Mouse (Mus musculus): Measurements from ENCODE around the gene Crmp1. TPM values are rescaled to one million over a fixed set of nuclear protein-coding genes. Genes with fewer than 3 reads are reported as not detected.
A peak's percentile ranks its signal among the peaks of the same experiment; 100 is the strongest.

Gene Crmp1
- polyA plus RNA-seq (2016; fragmentation: Nextera tagmentation; extraction: Ambion mirVana) = 61.8 and 91.8 TPM in 2 replicates

GRCm38 (mm10) chr5:37241651-37242151 is at the start of gene Crmp1:
Gene Crmp1, plus strand, starts transcription at chr5:37241940.
- H3K4me1 ChIP-seq = peaks cover 52% of the 10 kb centered on the region
- WGBS = 2% methylated on average over 46 of the region's 56 CpGs
- H3K27ac ChIP-seq = no peak within 1 kb of the TSS
- peak; percentile 92 for DNase-seq (ENCODE audit: low spot score)
- no peaks in the 10 kb centered on the region for H3K36me3 ChIP-seq
- peak within 1 kb of the TSS; percentile 54 for H3K4me3 ChIP-seq
- H3K9me3 ChIP-seq (replicated peaks) = no peaks in the 10 kb centered on the region
- H3K27me3 ChIP-seq (ENCODE audit: low read depth, poor library complexity, severe bottlenecking) = peaks cover 71% of the 10 kb centered on the region

- 88% methylated on average over 8 of the region's 8 CpGs for WGBS
These were observed 45.5 kb upstream of the Crmp1 start for GRCm38 (mm10) chr5:37196196-37196595.

GRCm38 (mm10) chr5:37196666-37197250 is 45.0 kb upstream of the Crmp1 start:
- WGBS = 32% methylated on average over 10 of the region's 10 CpGs
- Histone ChIP-seq H3K4me3 (no peak overlapping the region), H3K9me3 (replicated peaks) (no peaks in the 10 kb centered on the region), H3K4me1 (peaks cover 35% of the 10 kb centered on the region), H3K27ac (no peak overlapping the region; the same call in 1 of the 2 replicates), H3K36me3 (no peaks in the 10 kb centered on the region), H3K27me3 (ENCODE audit: low read depth, poor library complexity, severe bottlenecking) (peaks cover 15% of the 10 kb centered on the region; the same call in 1 of the 2 replicates)
- DNase-seq (ENCODE audit: low spot score) = peak; percentile 38

More at GRCm38 (mm10) chr5:37196196-37196595, 45.5 kb upstream of the Crmp1 start:
- Histone ChIP-seq H3K27ac (no peak overlapping the region), H3K4me3 (no peak overlapping the region), H3K9me3 (replicated peaks) (no peaks in the 10 kb centered on the region), H3K4me1 (peaks cover 35% of the 10 kb centered on the region), H3K36me3 (no peaks in the 10 kb centered on the region), H3K27me3 (ENCODE audit: low read depth, poor library complexity, severe bottlenecking) (peaks cover 15% of the 10 kb centered on the region; the same call in 1 of the 2 replicates)
- DNase-seq (ENCODE audit: low spot score) = no peak

- no peak overlapping the region for H3K27ac ChIP-seq
- no peaks in the 10 kb centered on the region for H3K9me3 ChIP-seq (replicated peaks)
- 79% methylated on average over 3 of the region's 3 CpGs for WGBS
- no peaks in the 10 kb centered on the region for H3K36me3 ChIP-seq
- no peak overlapping the region for H3K4me3 ChIP-seq
- H3K4me1 ChIP-seq = peaks cover 40% of the 10 kb centered on the region
- peaks cover 15% of the 10 kb centered on the region; the same call in 1 of the 2 replicates for H3K27me3 ChIP-seq (ENCODE audit: low read depth, poor library complexity, severe bottlenecking)
- no peak for DNase-seq (ENCODE audit: low spot score)
These were observed 44.3 kb upstream of the Crmp1 start for GRCm38 (mm10) chr5:37197423-37197822.

GRCm38 (mm10) chr5:37198011-37198688 is 43.6 kb upstream of the Crmp1 start:
- Histone ChIP-seq H3K36me3 (no peaks in the 10 kb centered on the region), H3K4me1 (peaks cover 45% of the 10 kb centered on the region), H3K27me3 (ENCODE audit: low read depth, poor library complexity, severe bottlenecking) (peaks cover 15% of the 10 kb centered on the region; the same call in 1 of the 2 replicates), H3K4me3 (no peak overlapping the region), H3K9me3 (replicated peaks) (no peaks in the 10 kb centered on the region), H3K27ac (peak overlapping the region; percentile 39; the same call in 1 of the 2 replicates)
- WGBS = 43% methylated on average over 2 of the region's 2 CpGs
- peak; percentile 56 for DNase-seq (ENCODE audit: low spot score)

- no peaks in the 10 kb centered on the region for H3K36me3 ChIP-seq
- H3K9me3 ChIP-seq (replicated peaks) = no peaks in the 10 kb centered on the region
- 0 out of 2 replicates have a peak, but pooled peaks cover 3% of the 10 kb centered on the region for H3K27me3 ChIP-seq (ENCODE audit: low read depth, poor library complexity, severe bottlenecking)
- DNase-seq (ENCODE audit: low spot score) = no peak
- WGBS = 13% methylated on average over 1 of the region's 1 CpGs
- H3K4me1 ChIP-seq = peaks cover 30% of the 10 kb centered on the region
- no peak overlapping the region for H3K4me3 ChIP-seq
- H3K27ac ChIP-seq = no peak overlapping the region
These were observed 39.5 kb upstream of the Crmp1 start for GRCm38 (mm10) chr5:37202285-37202684.

- Histone ChIP-seq H3K27me3 (ENCODE audit: low read depth, poor library complexity, severe bottlenecking) (no peaks in the 10 kb centered on the region), H3K36me3 (no peaks in the 10 kb centered on the region), H3K27ac (no peak overlapping the region), H3K4me3 (no peak overlapping the region), H3K4me1 (peaks cover 9% of the 10 kb centered on the region), H3K9me3 (replicated peaks) (no peaks in the 10 kb centered on the region)
- WGBS = 91% methylated on average over 7 of the region's 7 CpGs
- no peak for DNase-seq (ENCODE audit: low spot score)
These were observed 36.9 kb upstream of the Crmp1 start for GRCm38 (mm10) chr5:37204886-37205285.

- Histone ChIP-seq H3K9me3 (replicated peaks) (no peaks in the 10 kb centered on the region), H3K4me3 (no peak overlapping the region), H3K4me1 (peaks cover 9% of the 10 kb centered on the region), H3K27ac (no peak overlapping the region), H3K27me3 (ENCODE audit: low read depth, poor library complexity, severe bottlenecking) (no peaks in the 10 kb centered on the region), H3K36me3 (no peaks in the 10 kb centered on the region)
- WGBS = 87% methylated on average over 1 of the region's 1 CpGs
- no peak for DNase-seq (ENCODE audit: low spot score)
These were observed 36.3 kb upstream of the Crmp1 start for GRCm38 (mm10) chr5:37205420-37205819.

- WGBS = 79% methylated on average over 2 of the region's 2 CpGs
- H3K27ac ChIP-seq = no peak overlapping the region
These were observed 35.4 kb upstream of the Crmp1 start for GRCm38 (mm10) chr5:37206364-37206763.

GRCm38 (mm10) chr5:37212938-37213708 is 28.6 kb upstream of the Crmp1 start:
- Histone ChIP-seq H3K27ac (no peak overlapping the region), H3K4me1 (no peaks in the 10 kb centered on the region), H3K27me3 (ENCODE audit: low read depth, poor library complexity, severe bottlenecking) (no peaks in the 10 kb centered on the region), H3K9me3 (replicated peaks) (no peaks in the 10 kb centered on the region), H3K36me3 (no peaks in the 10 kb centered on the region), H3K4me3 (no peak overlapping the region)
- 93% methylated on average over 9 of the region's 9 CpGs for WGBS
- no peak for DNase-seq (ENCODE audit: low spot score)

More at GRCm38 (mm10) chr5:37206364-37206763, 35.4 kb upstream of the Crmp1 start:
- Histone ChIP-seq H3K4me3 (no peak overlapping the region), H3K9me3 (replicated peaks) (no peaks in the 10 kb centered on the region), H3K27me3 (ENCODE audit: low read depth, poor library complexity, severe bottlenecking) (no peaks in the 10 kb centered on the region), H3K36me3 (no peaks in the 10 kb centered on the region), H3K4me1 (peaks cover 9% of the 10 kb centered on the region)
- no peak for DNase-seq (ENCODE audit: low spot score)

GRCm38 (mm10) chr5:37213709-37214103 is 28.0 kb upstream of the Crmp1 start:
- Histone ChIP-seq H3K27me3 (ENCODE audit: low read depth, poor library complexity, severe bottlenecking) (no peaks in the 10 kb centered on the region), H3K27ac (no peak overlapping the region)

GRCm38 (mm10) chr5:37214614-37215013 is 27.1 kb upstream of the Crmp1 start:
- H3K27me3 ChIP-seq (ENCODE audit: low read depth, poor library complexity, severe bottlenecking) = no peaks in the 10 kb centered on the region
- H3K9me3 ChIP-seq (replicated peaks) = no peaks in the 10 kb centered on the region
- H3K27ac ChIP-seq = no peak overlapping the region
- DNase-seq (ENCODE audit: low spot score) = no peak
- WGBS = 92% methylated on average over 6 of the region's 6 CpGs
- 0 out of 2 replicates have a peak, but pooled peaks cover 5% of the 10 kb centered on the region for H3K4me1 ChIP-seq
- no peaks in the 10 kb centered on the region for H3K36me3 ChIP-seq
- no peak overlapping the region for H3K4me3 ChIP-seq

More at GRCm38 (mm10) chr5:37213709-37214103, 28.0 kb upstream of the Crmp1 start:
- no peak overlapping the region for H3K4me3 ChIP-seq
- H3K9me3 ChIP-seq (replicated peaks) = no peaks in the 10 kb centered on the region
- 79% methylated on average over 4 of the region's 4 CpGs for WGBS
- no peak for DNase-seq (ENCODE audit: low spot score)
- H3K4me1 ChIP-seq = no peaks in the 10 kb centered on the region
- no peaks in the 10 kb centered on the region for H3K36me3 ChIP-seq
